ENCODE assay signal across 30 mouse cellular contexts in genomic region chr7:128032989-128033293, GRCm38 (mm10). TPM values are rescaled to one million over a fixed set of nuclear protein-coding genes. Genes with fewer than 3 reads are reported as not detected.
DNase-seq lines count a peak whose midpoint lies in the region; ATAC-seq and TF ChIP-seq lines count a peak whose summit lies in the region.
"Had no signal": no experiment of that assay in that cellular context is flagged by ENCODE, and none has a peak within 500 bp of the region (broad histone marks: within the 10 kb centered on the region; RNA-seq: fewer than 3 reads in every experiment).

No protein-coding gene starts in this region.

- no peak for DNase-seq in lung, postnatal 0 days (ENCODE audit: low spot score)
- no peak for DNase-seq in testis, postnatal 14 days (ENCODE audit: low spot score)
- no peak for DNase-seq in midbrain, embryonic 14.5 days
- DNase-seq: adrenal gland, adult 8-10 months; adrenal gland, postnatal 25 days; cerebellum, adult 11-12 months; cerebellum, adult 9-10 months; cerebellum, postnatal 14 days; forebrain, postnatal 0 days; gastrocnemius, adult 2 months; gastrocnemius, postnatal 25 days; heart, postnatal 10 days; heart, postnatal 36 days had no signal

- H3K4me2 ChIP-seq in intestine, embryonic 15.5 days (replicated peaks), result no peak overlapping the region; the same call in 1 of the 2 replicates
- H3K4me2 ChIP-seq in intestine, postnatal 0 days (replicated peaks; ENCODE audit: low read depth), result peak overlapping the region; percentile 44; the same call in 1 of the 2 replicates
- no peak overlapping the region for H3K4me2 ChIP-seq in stomach, embryonic 16.5 days (ENCODE audit: low read depth, low read length)
- no peak overlapping the region for H3K4me2 ChIP-seq in lung, postnatal 0 days (replicated peaks; ENCODE audit: low read depth, low read length)
- no peak overlapping the region for H3K4me2 ChIP-seq in midbrain, embryonic 14.5 days (ENCODE audit: low read length)
- H3K4me2 ChIP-seq: forebrain, embryonic 13.5 days; heart, embryonic 12.5 days; heart, embryonic 15.5 days; hindbrain, embryonic 13.5 days had no signal

- H3K4me3 ChIP-seq in intestine, embryonic 15.5 days (replicated peaks), result no peak overlapping the region
- no peak overlapping the region for H3K4me3 ChIP-seq in intestine, postnatal 0 days (ENCODE audit: low read depth, low read length)
- no peak overlapping the region for H3K4me3 ChIP-seq in stomach, embryonic 16.5 days (replicated peaks; ENCODE audit: low read length)
- H3K4me3 ChIP-seq in lung, postnatal 0 days (ENCODE audit: low read depth, low read length), result no peak overlapping the region
- H3K4me3 ChIP-seq in midbrain, embryonic 14.5 days (replicated peaks; ENCODE audit: low read depth, low read length), result no peak overlapping the region
- H3K4me3 ChIP-seq: forebrain, embryonic 10.5 days; forebrain, embryonic 13.5 days; gastrocnemius, adult 2 months; heart, embryonic 12.5 days; heart, embryonic 15.5 days; hindbrain, embryonic 10.5 days; hindbrain, embryonic 13.5 days had no signal

- no peaks in the 10 kb centered on the region for H3K36me3 ChIP-seq in intestine, embryonic 15.5 days
- H3K36me3 ChIP-seq in intestine, postnatal 0 days (ENCODE audit: control insufficient read depth, insufficient read depth), result no peaks in the 10 kb centered on the region
- no peaks in the 10 kb centered on the region for H3K36me3 ChIP-seq in stomach, embryonic 16.5 days (ENCODE audit: control insufficient read depth, insufficient read depth, low read length)
- H3K36me3 ChIP-seq in lung, postnatal 0 days (ENCODE audit: insufficient read depth, low read length), result no peaks in the 10 kb centered on the region
- H3K36me3 ChIP-seq in midbrain, embryonic 14.5 days (ENCODE audit: control insufficient read depth, insufficient read depth, low read length), result no peaks in the 10 kb centered on the region
- H3K36me3 ChIP-seq: forebrain, embryonic 10.5 days; heart, embryonic 12.5 days; heart, embryonic 15.5 days; hindbrain, embryonic 10.5 days; hindbrain, embryonic 13.5 days had no signal

- TF ChIP-seq EP300 in lung, postnatal 0 days (IDR thresholded peaks at IDR 0.05), result no peak

- 80% methylated on average over 3 of the region's 3 CpGs for WGBS in intestine, embryonic 15.5 days
- 42% methylated on average over 3 of the region's 3 CpGs for WGBS in intestine, postnatal 0 days
- 91% methylated on average over 3 of the region's 3 CpGs for WGBS in stomach, embryonic 16.5 days
- WGBS in lung, postnatal 0 days, result 75% methylated on average over 3 of the region's 3 CpGs
- 97% methylated on average over 3 of the region's 3 CpGs for WGBS in midbrain, embryonic 14.5 days

- peak; percentile 49 for ATAC-seq in intestine, embryonic 15.5 days
- peak; percentile 61 for ATAC-seq in intestine, postnatal 0 days
- ATAC-seq in stomach, embryonic 16.5 days (ENCODE audit: insufficient read depth, low FRiP score), result no peak
- ATAC-seq in lung, postnatal 0 days, result no peak
- ATAC-seq in midbrain, embryonic 14.5 days (ENCODE audit: low FRiP score, low TSS enrichment), result no peak
- ATAC-seq: activated CD4-positive, CD25-positive, alpha-beta regulatory T cell, adult 4 months; CD4-positive, CD25-positive, alpha-beta regulatory T cell, adult 4 months; forebrain, embryonic 13.5 days; forebrain, postnatal 0 days; hindbrain, embryonic 16.5 days had no signal

- TF ChIP-seq CTCF in intestine, postnatal 0 days (IDR thresholded peaks at IDR 0.05; ENCODE audit: low read depth), result no peak
- no peak for TF ChIP-seq CTCF in lung, postnatal 0 days (IDR thresholded peaks at IDR 0.05)

- H3K4me1 ChIP-seq in intestine, embryonic 15.5 days (replicated peaks), result no peaks in the 10 kb centered on the region
- no peaks in the 10 kb centered on the region for H3K4me1 ChIP-seq in intestine, postnatal 0 days (replicated peaks; ENCODE audit: control insufficient read depth, insufficient read depth, low read length)
- no peaks in the 10 kb centered on the region for H3K4me1 ChIP-seq in stomach, embryonic 16.5 days (ENCODE audit: control insufficient read depth, insufficient read depth, low read length)
- H3K4me1 ChIP-seq in lung, postnatal 0 days (ENCODE audit: insufficient read depth, low read depth, low read length), result no peaks in the 10 kb centered on the region
- no peaks in the 10 kb centered on the region for H3K4me1 ChIP-seq in midbrain, embryonic 14.5 days (ENCODE audit: control insufficient read depth, insufficient read depth, low read length)
- H3K4me1 ChIP-seq: forebrain, embryonic 10.5 days; forebrain, embryonic 13.5 days; heart, embryonic 12.5 days; heart, embryonic 15.5 days; hindbrain, embryonic 10.5 days; hindbrain, embryonic 13.5 days had no signal

- no peaks in the 10 kb centered on the region for H3K27me3 ChIP-seq in intestine, embryonic 15.5 days (replicated peaks)
- H3K27me3 ChIP-seq in intestine, postnatal 0 days (replicated peaks; ENCODE audit: control insufficient read depth, insufficient read depth, low read length), result no peaks in the 10 kb centered on the region
- no peaks in the 10 kb centered on the region for H3K27me3 ChIP-seq in stomach, embryonic 16.5 days (ENCODE audit: control insufficient read depth, insufficient read depth, low read length)
- H3K27me3 ChIP-seq in lung, postnatal 0 days (replicated peaks; ENCODE audit: insufficient read depth, low read length), result no peaks in the 10 kb centered on the region
- H3K27me3 ChIP-seq in midbrain, embryonic 14.5 days (ENCODE audit: control insufficient read depth, insufficient read depth, low read length), result no peaks in the 10 kb centered on the region
- H3K27me3 ChIP-seq: forebrain, embryonic 13.5 days; heart, embryonic 12.5 days; heart, embryonic 15.5 days; hindbrain, embryonic 13.5 days had no signal

- no peaks in the 10 kb centered on the region for H3K9me3 ChIP-seq in intestine, embryonic 15.5 days
- no peaks in the 10 kb centered on the region for H3K9me3 ChIP-seq in intestine, postnatal 0 days (ENCODE audit: control insufficient read depth)
- no peaks in the 10 kb centered on the region for H3K9me3 ChIP-seq in stomach, embryonic 16.5 days (replicated peaks; ENCODE audit: control insufficient read depth, low read length)
- H3K9me3 ChIP-seq in lung, postnatal 0 days (ENCODE audit: low read length), result no peaks in the 10 kb centered on the region
- no peaks in the 10 kb centered on the region for H3K9me3 ChIP-seq in midbrain, embryonic 14.5 days (ENCODE audit: control insufficient read depth, low read length)
- H3K9me3 ChIP-seq: forebrain, embryonic 10.5 days; forebrain, embryonic 13.5 days; heart, embryonic 12.5 days; heart, embryonic 15.5 days; hindbrain, embryonic 10.5 days; hindbrain, embryonic 13.5 days had no signal

- H3K9ac ChIP-seq in intestine, embryonic 15.5 days, result no peak overlapping the region
- H3K9ac ChIP-seq in intestine, postnatal 0 days (ENCODE audit: low read depth, low read length), result no peak overlapping the region
- no peak overlapping the region for H3K9ac ChIP-seq in stomach, embryonic 16.5 days (ENCODE audit: low read length)
- H3K9ac ChIP-seq in lung, postnatal 0 days (replicated peaks; ENCODE audit: low read depth), result no peak overlapping the region
- H3K9ac ChIP-seq in midbrain, embryonic 14.5 days (replicated peaks; ENCODE audit: low read length), result no peak overlapping the region
- H3K9ac ChIP-seq: forebrain, embryonic 13.5 days; forebrain, postnatal 0 days; heart, embryonic 12.5 days; heart, embryonic 15.5 days; hindbrain, embryonic 13.5 days had no signal

- peak overlapping the region; percentile 80 for H3K27ac ChIP-seq in intestine, embryonic 15.5 days
- peak overlapping the region; percentile 63 for H3K27ac ChIP-seq in intestine, postnatal 0 days (ENCODE audit: low read depth, low read length)
- H3K27ac ChIP-seq in stomach, embryonic 16.5 days (ENCODE audit: low read length), result peak overlapping the region; percentile 80
- no peak overlapping the region for H3K27ac ChIP-seq in lung, postnatal 0 days (ENCODE audit: low read length)
- H3K27ac ChIP-seq in midbrain, embryonic 14.5 days (replicated peaks; ENCODE audit: low read depth, low read length), result no peak overlapping the region
- H3K27ac ChIP-seq: forebrain, embryonic 10.5 days; forebrain, embryonic 13.5 days; gastrocnemius, adult 2 months; heart, embryonic 15.5 days; hindbrain, embryonic 10.5 days; hindbrain, embryonic 13.5 days had no signal

RNA-seq across cellular contexts. Expression of gene Trim72, which starts 29.2 kb away (rescaled TPM):
- polyA plus RNA-seq in intestine, embryonic 15.5 days (2015; fragmentation: Nextera tagmentation; extraction: Ambion mirVana), result 0.19 and 0.53 TPM in 2 replicates
- polyA plus RNA-seq in intestine, postnatal 0 days (2015; fragmentation: Nextera tagmentation; extraction: Ambion mirVana), result 0.29 and 0.47 TPM in 2 replicates
- polyA plus RNA-seq in stomach, embryonic 16.5 days (2015; fragmentation: Nextera tagmentation; extraction: Ambion mirVana), result 0.39 and 1.9 TPM in 2 replicates
- polyA plus RNA-seq in lung, postnatal 0 days (2015; fragmentation: Nextera tagmentation; extraction: Ambion mirVana), result 0.14 and 0.19 TPM in 2 replicates
- not detected in 2 replicates for polyA plus RNA-seq in midbrain, embryonic 14.5 days (2014; fragmentation: Nextera tagmentation; extraction: Ambion mirVana)
- polyA plus RNA-seq: CD4-positive, CD25-positive, alpha-beta regulatory T cell, adult 4 months; forebrain, embryonic 10.5 days; forebrain, embryonic 13.5 days; forebrain, postnatal 0 days; hindbrain, embryonic 10.5 days; hindbrain, embryonic 16.5 days had no signal

RNA-seq across cellular contexts. Expression of gene Itgam, which starts 29.5 kb away (rescaled TPM):
- polyA plus RNA-seq in intestine, embryonic 15.5 days (2015; fragmentation: Nextera tagmentation; extraction: Ambion mirVana), result 2.1 TPM in 2 replicates
- polyA plus RNA-seq in intestine, postnatal 0 days (2015; fragmentation: Nextera tagmentation; extraction: Ambion mirVana), result 0.70 and 0.88 TPM in 2 replicates
- polyA plus RNA-seq in stomach, embryonic 16.5 days (2015; fragmentation: Nextera tagmentation; extraction: Ambion mirVana), result 4.1 and 4.3 TPM in 2 replicates
- 2.2 and 2.3 TPM in 2 replicates for polyA plus RNA-seq in lung, postnatal 0 days (2015; fragmentation: Nextera tagmentation; extraction: Ambion mirVana)
- 0.19 and 0.68 TPM in 2 replicates for polyA plus RNA-seq in midbrain, embryonic 14.5 days (2014; fragmentation: Nextera tagmentation; extraction: Ambion mirVana)
- polyA plus RNA-seq: C2C12 had no signal

RNA-seq across cellular contexts. Expression of gene Gm49368, which starts 29.5 kb away (rescaled TPM):
- polyA plus RNA-seq in intestine, embryonic 15.5 days (2015; fragmentation: Nextera tagmentation; extraction: Ambion mirVana), result not detected in 2 replicates
- not detected in 2 replicates for polyA plus RNA-seq in intestine, postnatal 0 days (2015; fragmentation: Nextera tagmentation; extraction: Ambion mirVana)
- 0.04 TPM in 1 of 2 replicates, not detected in the other for polyA plus RNA-seq in stomach, embryonic 16.5 days (2015; fragmentation: Nextera tagmentation; extraction: Ambion mirVana)
- polyA plus RNA-seq in lung, postnatal 0 days (2015; fragmentation: Nextera tagmentation; extraction: Ambion mirVana), result 0.32 TPM in 1 of 2 replicates, not detected in the other
- not detected in 2 replicates for polyA plus RNA-seq in midbrain, embryonic 14.5 days (2014; fragmentation: Nextera tagmentation; extraction: Ambion mirVana)
- polyA plus RNA-seq: brain, embryonic 14.5 days; C2C12; CD4-positive, CD25-positive, alpha-beta regulatory T cell, adult 4 months; embryonic facial prominence, embryonic 11.5 days; embryonic facial prominence, embryonic 14.5 days; forebrain, embryonic 10.5 days; forebrain, embryonic 13.5 days; forebrain, postnatal 0 days; gonadal fat pad, adult 2 months; heart, embryonic 12.5 days; heart, embryonic 15.5 days; hindbrain, embryonic 13.5 days; hindbrain, embryonic 16.5 days had no signal

RNA-seq across cellular contexts. Expression of gene Pycard, which starts 39.3 kb away (rescaled TPM):
- polyA plus RNA-seq in intestine, embryonic 15.5 days (2015; fragmentation: Nextera tagmentation; extraction: Ambion mirVana), result 418 and 480 TPM in 2 replicates
- 537 and 545 TPM in 2 replicates for polyA plus RNA-seq in intestine, postnatal 0 days (2015; fragmentation: Nextera tagmentation; extraction: Ambion mirVana)
- 179 and 188 TPM in 2 replicates for polyA plus RNA-seq in stomach, embryonic 16.5 days (2015; fragmentation: Nextera tagmentation; extraction: Ambion mirVana)
- polyA plus RNA-seq in lung, postnatal 0 days (2015; fragmentation: Nextera tagmentation; extraction: Ambion mirVana), result 33.7 and 35.3 TPM in 2 replicates
- 4.4 and 7.5 TPM in 2 replicates for polyA plus RNA-seq in midbrain, embryonic 14.5 days (2014; fragmentation: Nextera tagmentation; extraction: Ambion mirVana)

Comparison
In these comparisons a context has a peak if more than half of its experiments do, and no peak if none do; other contexts are left out.
1. ATAC-seq: peak in intestine, embryonic 15.5 days (single experiment) and intestine, postnatal 0 days (single experiment); none in stomach, embryonic 16.5 days (single experiment), lung, postnatal 0 days (single experiment) and midbrain, embryonic 14.5 days (single experiment).
2. H3K27ac ChIP-seq: peak in intestine, embryonic 15.5 days (single experiment), intestine, postnatal 0 days (single experiment) and stomach, embryonic 16.5 days (single experiment); none in lung, postnatal 0 days (single experiment) and midbrain, embryonic 14.5 days (single experiment).